Mouse (Mus musculus) spleen, adult 2 months (tissue): ENCODE data around the gene Mbnl1.

Experiments
- CTCF ChIP-seq: fragments of 200-500 bp; IDR thresholded peaks from 2 replicates; pipeline ENCODE4 v1.5.1; 2011; ENCODE audit warnings: mild to moderate bottlenecking, inconsistent platforms; ENCODE audit not compliant: insufficient read depth, insufficient read length, insufficient replicate concordance; ENCODE audit errors: extremely low read depth
- POLR2A ChIP-seq: fragments of 200-500 bp; IDR thresholded peaks from 2 replicates; pipeline ENCODE4 v1.6.1; 2011; ENCODE audit warnings: low read depth, low read length, inconsistent platforms

DNA sequence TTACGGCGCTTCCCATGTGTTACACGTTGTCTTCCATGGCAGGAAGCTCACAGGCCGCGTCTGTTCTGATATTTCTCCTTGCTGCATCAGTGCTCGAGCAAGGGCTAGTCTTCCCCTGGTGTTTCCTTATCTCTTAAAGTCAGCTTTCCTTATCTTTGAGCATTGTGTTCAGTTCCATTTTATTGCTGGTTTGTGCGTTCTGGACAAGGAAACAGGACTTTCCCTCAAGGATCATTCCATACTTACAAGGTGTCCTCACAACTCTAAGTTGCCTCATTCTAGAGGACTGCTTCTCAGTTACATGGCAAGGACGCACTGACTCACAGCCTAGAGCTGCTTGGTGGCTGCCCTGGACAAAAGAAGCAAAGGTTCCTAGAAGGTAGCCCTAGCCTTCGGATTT is 101.6 kb downstream of the Mbnl1 start:
- no peak for TF ChIP-seq POLR2A
- TF ChIP-seq CTCF: no peak
